Mouse (Mus musculus) lung, embryonic 14.5 days (tissue): ENCODE data around the gene Il6st. TPM values are rescaled to one million over a fixed set of nuclear protein-coding genes. Genes with fewer than 3 reads are reported as not detected.

Source experiments
- ATAC-seq: fragments of 200-750 bp; cut with Nextera tagmentation; 2 replicates; pipeline ENCODE4 v1.8.0; 2017; ENCODE audit warnings: mild to moderate bottlenecking, moderate TSS enrichment, moderate library complexity; ENCODE audit not compliant: insufficient read depth
- DNase-seq: peaks from one replicate; pipeline ENCODE4 v3.0.0-alpha.2; 2015
- H3K27ac ChIP-seq: fragments of 300-500 bp; sonication (generic); 2 replicates; pipeline ENCODE4 v1.5.1; 2014; ENCODE audit warnings: low read depth, mild to moderate bottlenecking, moderate library complexity
- H3K27me3 ChIP-seq: fragments of 300-500 bp; sonication (generic); 2 replicates; pipeline ENCODE4 v1.6.1; 2014; ENCODE audit warnings: low read length, control low read depth; ENCODE audit not compliant: insufficient read depth
- H3K36me3 ChIP-seq: fragments of 300-500 bp; sonication (generic); 2 replicates; pipeline ENCODE4 v1.6.1; 2014; ENCODE audit warnings: control low read depth; ENCODE audit not compliant: insufficient read depth
- H3K4me1 ChIP-seq: fragments of 300-500 bp; sonication (generic); 2 replicates; pipeline ENCODE4 v1.6.1; 2014; ENCODE audit warnings: antibody characterized with exemption, control low read depth; ENCODE audit not compliant: insufficient read depth
- H3K4me2 ChIP-seq: fragments of 300-500 bp; sonication (generic); 2 replicates; pipeline ENCODE4 v1.6.1; 2014; ENCODE audit warnings: mild to moderate bottlenecking
- H3K4me3 ChIP-seq: fragments of 300-500 bp; sonication (generic); 2 replicates; pipeline ENCODE4 v1.5.1; 2014; ENCODE audit warnings: low read depth, low read length
- H3K9ac ChIP-seq: fragments of 300-500 bp; sonication (generic); 2 replicates; pipeline ENCODE4 v1.6.1; 2014
- H3K9me3 ChIP-seq: fragments of 300-500 bp; sonication (generic); 2 replicates; pipeline ENCODE4 v1.6.1; 2016; ENCODE audit warnings: low read depth, low read length, control low read depth
- CTCF ChIP-seq: IDR thresholded peaks from 2 replicates; pipeline ENCODE4 v1.5.1; 2016; ENCODE audit warnings: antibody characterized with exemption, low read depth
- WGBS: fragments of 180-500 bp; shearing (Covaris S2); extraction: QIAGEN DNeasy Blood & Tissue Kit; methylation state at CpG from one replicate; pipeline ENCODE4 v1.1.7; 2014; 5-methylcytosine and 5-hydroxymethylcytosine counted together
- polyA plus RNA-seq: library from polyadenylated mRNA; unstranded; fragments of >200 nt; fragmentation: Nextera tagmentation; extraction: Ambion mirVana; gene quantifications from 2 replicates; pipeline ENCODE4 v1.2.1, GENCODE M21; 2014

Il6st gene
- polyA plus RNA-seq, 1 experiment from 2014 or later, result 41.3 TPM

DNA sequence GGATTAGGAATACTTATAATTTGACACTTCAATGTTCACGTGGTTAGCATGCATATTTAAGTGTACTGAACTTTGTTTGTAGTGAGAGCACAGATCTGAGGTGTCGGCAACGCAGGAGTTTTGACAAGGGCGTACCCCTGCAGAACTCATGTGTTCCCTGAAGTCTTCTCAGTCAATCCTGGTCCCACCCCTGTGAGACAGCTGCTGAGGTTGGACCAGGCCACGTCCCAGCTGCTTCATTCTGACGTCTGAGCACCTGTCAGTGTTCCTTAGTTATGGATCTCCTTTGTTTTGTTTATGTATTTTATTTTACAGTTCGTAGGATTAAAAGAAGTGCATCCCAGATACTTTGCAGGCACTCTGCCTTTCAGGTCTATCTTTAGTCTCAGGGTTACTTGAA, 19.1 kb downstream of the Il6st start:
- WGBS, result 64% methylated on average over 7 of the region's 7 CpGs
- no peak overlapping the region for H3K27ac ChIP-seq

GRCm38 (mm10) chr13:112486236-112486635, 22.4 kb downstream of the Il6st start:
- TF ChIP-seq CTCF, result no peak
- no peak for ATAC-seq
- peaks cover 66% of the 10 kb centered on the region for H3K36me3 ChIP-seq

More for the DNA sequence above, 19.1 kb downstream of the Il6st start:
- Histone ChIP-seq H3K4me2 (no peak overlapping the region), H3K4me3 (no peak overlapping the region), H3K9ac (no peak overlapping the region), H3K27me3 (no peaks in the 10 kb centered on the region), H3K36me3 (peaks cover 64% of the 10 kb centered on the region), H3K4me1 (no peaks in the 10 kb centered on the region), H3K9me3 (no peaks in the 10 kb centered on the region)
- DNase-seq (no peak), ATAC-seq (no peak)
- no peak for TF ChIP-seq CTCF

GRCm38 (mm10) chr13:112486676-112487075, 22.8 kb downstream of the Il6st start:
- Histone ChIP-seq H3K27ac (no peak overlapping the region), H3K4me2 (no peak overlapping the region), H3K9me3 (no peaks in the 10 kb centered on the region), H3K27me3 (no peaks in the 10 kb centered on the region), H3K9ac (no peak overlapping the region), H3K4me1 (no peaks in the 10 kb centered on the region), H3K4me3 (no peak overlapping the region), H3K36me3 (peaks cover 66% of the 10 kb centered on the region)
- 94% methylated on average over 5 of the region's 5 CpGs for WGBS
- no peak for TF ChIP-seq CTCF
- no peak for ATAC-seq
- no peak for DNase-seq

More at GRCm38 (mm10) chr13:112486236-112486635, 22.4 kb downstream of the Il6st start:
- 96% methylated on average over 5 of the region's 5 CpGs for whole genome bisulfite sequencing
- Histone ChIP-seq H3K4me3 (no peak overlapping the region), H3K4me1 (no peaks in the 10 kb centered on the region), H3K4me2 (no peak overlapping the region), H3K27ac (no peak overlapping the region), H3K9me3 (no peaks in the 10 kb centered on the region), H3K27me3 (no peaks in the 10 kb centered on the region), H3K9ac (no peak overlapping the region)
- DNase-seq, result no peak

- TF ChIP-seq CTCF, result no peak
- Histone ChIP-seq H3K9me3 (no peaks in the 10 kb centered on the region), H3K4me3 (no peak overlapping the region), H3K36me3 (peaks cover 67% of the 10 kb centered on the region), H3K4me2 (no peak overlapping the region), H3K27ac (no peak overlapping the region), H3K4me1 (no peaks in the 10 kb centered on the region), H3K27me3 (no peaks in the 10 kb centered on the region), H3K9ac (no peak overlapping the region)
- ATAC-seq (no peak), DNase-seq (no peak)
- 82% methylated on average over 3 of the region's 3 CpGs for WGBS
Observed at GRCm38 (mm10) chr13:112490036-112490435, 26.2 kb downstream of the Il6st start.

GRCm38 (mm10) chr13:112491636-112492284, 27.9 kb downstream of the Il6st start:
- TF ChIP-seq CTCF, result no peak
- Histone ChIP-seq H3K4me1 (no peaks in the 10 kb centered on the region), H3K36me3 (peaks cover 66% of the 10 kb centered on the region), H3K9me3 (no peaks in the 10 kb centered on the region), H3K27ac (no peak overlapping the region), H3K4me3 (no peak overlapping the region), H3K9ac (no peak overlapping the region), H3K27me3 (no peaks in the 10 kb centered on the region), H3K4me2 (no peak overlapping the region)
- 82% methylated on average over 14 of the region's 14 CpGs for WGBS
- DNase-seq, result no peak
- ATAC-seq, result no peak

DNA sequence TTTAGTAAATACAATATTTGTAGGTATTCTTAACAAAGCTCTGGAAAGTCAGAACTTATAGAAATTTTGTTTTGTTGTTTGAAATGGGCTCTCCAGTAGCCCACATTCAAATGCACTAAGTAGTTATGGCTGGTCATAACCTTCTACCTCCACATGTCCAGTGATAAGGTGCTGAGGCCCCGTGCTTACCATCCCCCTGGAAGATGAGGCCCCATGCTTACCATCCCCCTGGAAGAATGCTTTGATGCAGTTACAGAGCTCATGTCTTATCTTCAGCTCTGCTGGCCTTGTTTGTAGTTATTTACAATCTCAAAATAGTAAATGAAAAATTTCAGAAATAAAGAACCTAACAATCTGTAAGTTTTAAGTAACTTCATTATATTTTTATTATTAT, 28.4 kb downstream of the Il6st start:
- Histone ChIP-seq H3K9ac (no peak overlapping the region), H3K4me3 (no peak overlapping the region), H3K4me2 (no peak overlapping the region), H3K9me3 (no peaks in the 10 kb centered on the region), H3K27me3 (no peaks in the 10 kb centered on the region), H3K4me1 (no peaks in the 10 kb centered on the region), H3K27ac (no peak overlapping the region), H3K36me3 (peaks cover 66% of the 10 kb centered on the region)
- no peak for ATAC-seq
- no peak for DNase-seq
- TF ChIP-seq CTCF, result no peak
- 51% methylated on average over 1 of the region's 1 CpGs for WGBS

DNA sequence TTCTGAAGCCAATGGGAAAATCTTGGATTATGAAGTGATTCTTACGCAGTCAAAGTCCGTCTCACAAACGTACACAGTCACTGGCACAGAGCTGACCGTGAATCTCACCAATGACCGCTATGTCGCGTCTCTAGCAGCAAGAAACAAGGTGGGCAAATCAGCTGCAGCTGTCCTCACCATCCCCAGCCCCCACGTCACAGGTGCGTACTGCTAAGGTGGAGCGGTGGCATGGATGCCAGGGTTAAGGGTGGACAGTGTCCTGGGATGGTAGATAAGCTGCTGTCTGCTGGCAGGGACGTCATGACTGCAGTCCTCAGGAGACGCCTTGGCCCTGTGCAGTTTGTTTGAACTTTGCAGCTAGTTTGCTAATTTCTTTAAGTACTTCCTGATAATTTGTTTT, 30.7 kb downstream of the Il6st start:
- no peak for DNase-seq
- 83% methylated on average over 12 of the region's 12 CpGs for WGBS

More for the DNA sequence above, 30.7 kb downstream of the Il6st start:
- H3K9ac ChIP-seq, result no peak overlapping the region
- no peak for TF ChIP-seq CTCF
- no peak for ATAC-seq
- H3K27ac ChIP-seq, result no peak overlapping the region
- no peak overlapping the region for H3K4me3 ChIP-seq
- no peak overlapping the region for H3K4me2 ChIP-seq
- H3K9me3 ChIP-seq, result no peaks in the 10 kb centered on the region
- no peaks in the 10 kb centered on the region for H3K4me1 ChIP-seq
- H3K27me3 ChIP-seq, result no peaks in the 10 kb centered on the region
- peaks cover 84% of the 10 kb centered on the region for H3K36me3 ChIP-seq
